Mouse (Mus musculus) heart, adult 9 months (tissue): ENCODE results near the gene Nrsn1.
"Not testable (repeated sequence)": the region's sequence is repeated elsewhere in the genome, so short reads cannot be mapped to it uniquely, and the experiment has no call there.

Experiments used
- DNase-seq, 2 experiments: peaks; one replicate each; pipeline ENCODE4 v3.0.0; 2022; ENCODE audit warnings: low spot score in 2 of 2

The Nrsn1 gene

GRCm38 (mm10) chr13:25270402-25270801 lies at the start of gene Nrsn1:
Gene Nrsn1, minus strand, starts transcription at chr13:25270502.
- not testable (repeated sequence) for DNase-seq

- no peak for DNase-seq
Observed at GRCm38 (mm10) chr13:25312059-25312458, 41.8 kb upstream of the Nrsn1 start.

GRCm38 (mm10) chr13:25310068-25310467 lies 39.8 kb upstream of the Nrsn1 start:
- no peak for DNase-seq

GRCm38 (mm10) chr13:25288736-25289135 lies 18.4 kb upstream of the Nrsn1 start:
- no peak for DNase-seq

GRCm38 (mm10) chr13:25274934-25275565 lies 4.7 kb upstream of the Nrsn1 start:
- no peak for DNase-seq

GRCm38 (mm10) chr13:25272189-25272588 lies 1.9 kb upstream of the Nrsn1 start:
- no peak for DNase-seq

- no peak for DNase-seq
Observed at GRCm38 (mm10) chr13:25269569-25270268, 583 bp downstream of the Nrsn1 start.

GRCm38 (mm10) chr13:25269039-25269438 lies 1.3 kb downstream of the Nrsn1 start:
- DNase-seq, result no peak

- DNase-seq, result no peak
Observed at GRCm38 (mm10) chr13:25262748-25263147, 7.6 kb downstream of the Nrsn1 start.

- DNase-seq, result no peak
Observed at GRCm38 (mm10) chr13:25257608-25258007, 12.7 kb downstream of the Nrsn1 start.

GRCm38 (mm10) chr13:25254478-25255263 lies 15.6 kb downstream of the Nrsn1 start:
- DNase-seq, result no peak

GRCm38 (mm10) chr13:25251893-25252292 lies 18.4 kb downstream of the Nrsn1 start:
- no peak for DNase-seq

GRCm38 (mm10) chr13:25220186-25220787 lies 50.0 kb downstream of the Nrsn1 start:
- DNase-seq, result no peak

- DNase-seq, result no peak
Observed at GRCm38 (mm10) chr13:25218394-25218793, 51.9 kb downstream of the Nrsn1 start.

GRCm38 (mm10) chr13:25206950-25207349 lies 63.4 kb downstream of the Nrsn1 start:
- DNase-seq, result no peak
